Mouse (Mus musculus): ENCODE measurements around the gene Fcmr.

Gene Fcmr

DNA sequence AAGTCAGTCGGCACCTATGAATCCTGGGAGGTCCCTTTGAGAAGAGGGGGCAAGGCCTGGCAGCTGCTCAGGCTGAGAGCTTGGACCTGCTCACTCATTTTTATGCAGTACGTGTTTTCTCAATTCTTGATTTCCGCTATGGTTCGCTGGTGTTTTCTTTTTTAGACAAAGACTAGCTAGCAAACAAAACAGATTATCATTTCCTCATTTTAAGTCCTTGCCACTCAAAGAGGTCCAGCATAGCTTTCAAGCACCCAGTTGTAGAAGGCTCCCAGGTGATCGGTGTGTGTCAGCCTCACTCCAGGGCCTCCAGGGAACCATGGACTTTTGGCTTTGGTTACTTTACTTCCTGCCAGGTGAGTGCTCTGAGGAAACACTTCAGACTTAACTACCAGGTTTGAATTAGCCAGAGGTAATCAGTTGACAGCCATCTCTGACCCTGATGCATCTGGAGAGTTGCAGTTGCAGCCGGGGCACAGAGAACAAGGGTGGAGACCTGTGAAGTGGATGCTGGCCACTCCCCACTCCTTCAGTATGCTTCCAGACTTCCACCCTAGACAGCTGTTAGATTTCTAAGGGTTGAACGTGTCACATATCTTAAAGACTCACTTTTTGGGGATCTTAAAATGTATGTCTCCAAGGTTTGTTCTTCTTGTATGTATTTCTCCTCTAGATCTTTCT lies at the start of gene Fcmr:
Gene Fcmr (plus strand): TSS at position 129 of the 681 bp plus-strand sequence.
- no peak for DNase-seq

DNA sequence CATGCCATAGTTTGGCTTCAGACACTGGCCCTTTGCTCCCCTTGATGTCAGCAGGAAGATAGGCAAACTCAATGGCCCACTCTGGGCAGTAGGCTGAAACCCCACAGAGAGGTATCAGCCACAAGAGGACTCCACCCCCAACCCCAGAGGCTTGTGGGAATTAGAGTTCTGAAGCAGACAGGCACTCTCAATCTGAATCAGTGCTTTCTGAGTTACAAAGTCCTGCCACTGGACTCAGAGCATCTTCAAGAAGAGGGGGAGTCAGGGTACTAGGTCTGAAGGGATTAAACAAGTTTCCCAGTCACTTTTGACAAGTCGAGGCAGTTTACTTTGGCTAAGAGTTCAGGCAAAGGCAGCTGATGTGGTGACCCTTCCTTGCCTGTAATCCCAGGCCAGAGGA lies 45.7 kb upstream of the Fcmr start:
- DNase-seq: no peak

DNA sequence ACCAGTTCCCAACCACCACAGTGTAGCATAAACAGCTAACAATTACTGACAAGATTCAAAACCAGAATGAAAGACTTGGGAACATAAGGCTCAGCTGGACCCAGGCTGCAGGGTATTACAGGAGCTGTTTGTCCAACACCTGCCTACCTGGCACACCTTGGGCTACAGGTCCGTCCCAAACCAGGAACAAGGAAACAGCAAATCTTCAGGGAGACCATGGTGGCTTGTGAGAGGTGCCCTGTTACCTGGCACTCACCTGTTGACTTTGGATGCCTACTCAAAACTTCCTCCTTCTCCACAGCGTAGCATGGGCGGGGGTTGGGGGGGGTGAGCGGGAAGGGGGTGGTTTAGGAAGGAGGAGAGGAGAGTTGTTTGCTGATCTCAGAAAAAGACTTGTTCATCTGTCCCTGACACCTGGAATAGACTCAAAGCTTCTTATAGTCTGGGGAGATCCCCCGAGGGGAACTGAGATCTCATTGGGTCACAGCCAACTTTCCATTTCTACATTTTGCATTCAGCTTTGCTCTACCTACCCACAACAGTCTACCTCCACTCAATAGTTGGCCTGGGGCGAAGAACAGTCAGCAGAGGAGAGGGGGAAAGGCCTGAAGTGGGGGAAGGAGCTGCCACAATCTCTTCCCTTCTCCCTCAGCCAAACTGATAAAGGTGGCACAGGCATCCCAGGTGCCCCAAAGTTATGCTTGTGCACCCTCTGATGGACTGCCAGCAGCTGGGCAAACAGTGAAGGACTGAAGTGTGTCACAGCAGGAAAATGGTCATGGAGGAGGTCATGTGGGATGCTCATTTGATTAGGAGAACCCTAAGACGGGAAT lies 44.9 kb upstream of the Fcmr start:
- peak in 1 of 2 experiments; percentile 39 for DNase-seq

DNA sequence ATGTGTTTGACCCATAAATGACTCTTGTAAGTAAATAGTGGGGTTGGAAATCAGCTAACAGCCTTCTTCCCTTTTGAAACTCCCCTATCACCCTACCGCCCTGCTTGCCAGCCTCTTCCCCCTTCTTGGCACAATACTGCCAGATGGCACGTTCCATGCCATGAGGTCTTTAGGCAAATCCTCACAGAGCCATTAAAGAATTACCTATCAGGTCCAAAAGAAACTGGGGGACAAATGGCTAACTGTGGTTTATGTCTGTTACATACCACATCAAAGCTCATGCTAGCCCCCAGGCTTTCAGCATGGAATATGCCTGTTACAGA lies 44.4 kb upstream of the Fcmr start:
- no peak for DNase-seq

DNA sequence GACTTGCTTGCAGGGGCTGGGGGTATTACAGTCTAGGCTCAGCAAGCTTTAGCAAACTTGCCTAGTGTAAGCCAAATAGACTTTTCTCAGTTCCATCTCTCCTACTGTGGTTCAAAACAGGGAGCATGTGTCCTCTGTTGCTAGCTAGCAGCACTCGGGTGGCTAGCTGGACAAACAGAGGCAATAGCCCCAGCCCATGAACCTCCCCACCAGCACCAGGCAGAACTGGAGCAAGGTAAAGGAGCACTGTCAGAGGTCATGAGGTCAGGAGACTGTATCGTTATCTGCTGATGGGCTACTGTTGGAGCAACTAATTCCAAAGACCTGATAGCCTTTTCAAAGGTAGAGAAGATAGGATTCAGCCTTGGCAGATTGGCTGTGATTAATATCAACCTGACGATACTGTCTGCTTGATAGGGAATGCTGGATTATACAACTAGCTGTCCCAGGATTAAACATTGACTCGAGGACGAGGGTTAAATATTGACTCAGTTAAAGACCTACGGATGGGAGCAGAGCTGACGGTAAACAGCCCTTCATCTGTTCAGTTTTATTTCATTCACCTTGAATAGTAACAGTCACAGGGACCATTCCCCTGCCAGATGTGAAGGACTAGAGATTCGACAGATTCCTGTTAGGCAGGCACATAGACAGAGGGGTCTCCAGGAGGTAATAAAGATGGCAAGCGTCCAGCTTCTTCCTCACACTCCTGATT lies 43.4 kb upstream of the Fcmr start:
- no peak for DNase-seq

DNA sequence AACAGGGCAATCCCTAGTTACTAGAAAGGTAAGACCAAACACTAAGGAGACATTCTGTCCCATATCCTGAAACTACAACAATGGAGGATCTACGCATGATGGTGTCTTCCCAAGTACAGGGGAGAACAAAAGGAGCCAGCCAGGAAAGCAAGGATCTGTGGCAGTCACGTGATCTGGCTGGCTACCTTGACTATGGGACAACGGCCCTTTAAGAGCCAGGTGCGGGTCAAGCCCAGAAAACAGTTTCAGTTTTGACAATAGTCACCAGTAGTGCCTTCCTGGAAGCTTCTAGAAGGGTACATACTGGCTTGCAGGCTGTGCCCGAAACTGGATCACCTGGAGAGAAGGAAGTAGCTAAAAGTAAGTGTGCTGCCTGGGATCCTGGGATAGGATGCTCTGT lies 39.0 kb upstream of the Fcmr start, which contains the start of gene Pigr:
Gene Pigr (plus strand): TSS at position 237 of the 400 bp plus-strand sequence.
- DNase-seq: no peak

DNA sequence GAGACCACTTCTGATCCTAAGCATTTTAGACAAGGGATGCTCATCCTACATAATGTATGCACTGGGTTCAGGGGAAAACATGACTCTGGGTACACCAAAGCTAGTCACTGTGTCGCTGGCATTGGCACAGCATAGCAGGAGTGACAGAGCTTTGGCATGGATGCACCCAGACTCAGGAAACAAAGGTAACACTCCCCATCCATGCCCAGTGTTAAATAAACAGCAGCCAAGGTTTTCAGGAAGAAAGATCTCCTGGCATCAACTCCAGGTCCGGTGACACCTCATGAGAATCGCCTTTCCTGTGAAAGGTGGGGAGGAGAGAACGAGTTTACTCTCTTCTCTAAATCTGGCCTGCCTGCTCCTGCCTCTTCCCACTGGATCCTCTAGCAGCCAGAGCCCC lies 36.8 kb upstream of the Fcmr start:
- no peak for DNase-seq

DNA sequence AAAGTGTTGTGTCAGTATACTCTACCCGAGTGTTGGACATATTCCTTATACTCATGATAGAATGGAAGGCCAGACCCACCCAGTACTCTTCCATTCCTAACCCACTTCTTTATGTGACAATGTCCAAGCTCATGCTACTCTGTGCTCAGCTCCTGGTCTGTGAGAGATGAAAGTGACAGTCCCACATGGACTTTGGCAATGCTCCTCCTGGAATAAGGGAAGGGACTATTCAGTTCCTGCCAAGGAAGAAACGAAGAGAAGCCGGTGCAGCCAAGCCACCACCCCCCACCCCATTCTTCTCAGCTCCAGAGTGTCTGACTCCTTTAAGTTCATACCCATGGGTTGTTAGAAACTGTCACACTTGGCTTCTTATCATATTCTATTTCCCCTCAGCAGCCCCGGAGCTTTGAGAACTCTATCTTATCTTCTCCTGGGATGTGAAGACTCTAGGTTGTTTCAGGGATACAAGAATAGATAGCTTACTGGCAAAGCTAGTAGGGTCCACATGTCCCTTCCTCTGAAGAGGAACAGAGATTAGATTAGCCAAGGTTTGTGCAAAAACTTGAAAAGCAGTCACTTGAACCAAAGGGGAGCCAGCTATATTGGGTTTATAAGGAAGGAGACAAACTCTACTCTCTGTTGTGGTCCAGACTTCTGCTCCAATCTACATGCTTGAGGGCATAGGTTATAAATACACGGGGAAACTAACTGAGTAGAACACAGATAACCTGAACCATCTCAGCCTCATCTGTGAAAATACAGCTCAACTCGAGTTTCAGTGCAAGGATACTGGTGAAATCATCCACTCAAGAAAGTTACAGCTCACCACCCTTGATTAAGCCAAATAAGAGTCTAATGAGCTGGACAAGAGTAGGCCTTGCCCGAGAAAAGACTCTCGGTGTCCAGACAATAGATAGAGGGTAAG lies 35.3 kb upstream of the Fcmr start:
- DNase-seq: no peak

DNA sequence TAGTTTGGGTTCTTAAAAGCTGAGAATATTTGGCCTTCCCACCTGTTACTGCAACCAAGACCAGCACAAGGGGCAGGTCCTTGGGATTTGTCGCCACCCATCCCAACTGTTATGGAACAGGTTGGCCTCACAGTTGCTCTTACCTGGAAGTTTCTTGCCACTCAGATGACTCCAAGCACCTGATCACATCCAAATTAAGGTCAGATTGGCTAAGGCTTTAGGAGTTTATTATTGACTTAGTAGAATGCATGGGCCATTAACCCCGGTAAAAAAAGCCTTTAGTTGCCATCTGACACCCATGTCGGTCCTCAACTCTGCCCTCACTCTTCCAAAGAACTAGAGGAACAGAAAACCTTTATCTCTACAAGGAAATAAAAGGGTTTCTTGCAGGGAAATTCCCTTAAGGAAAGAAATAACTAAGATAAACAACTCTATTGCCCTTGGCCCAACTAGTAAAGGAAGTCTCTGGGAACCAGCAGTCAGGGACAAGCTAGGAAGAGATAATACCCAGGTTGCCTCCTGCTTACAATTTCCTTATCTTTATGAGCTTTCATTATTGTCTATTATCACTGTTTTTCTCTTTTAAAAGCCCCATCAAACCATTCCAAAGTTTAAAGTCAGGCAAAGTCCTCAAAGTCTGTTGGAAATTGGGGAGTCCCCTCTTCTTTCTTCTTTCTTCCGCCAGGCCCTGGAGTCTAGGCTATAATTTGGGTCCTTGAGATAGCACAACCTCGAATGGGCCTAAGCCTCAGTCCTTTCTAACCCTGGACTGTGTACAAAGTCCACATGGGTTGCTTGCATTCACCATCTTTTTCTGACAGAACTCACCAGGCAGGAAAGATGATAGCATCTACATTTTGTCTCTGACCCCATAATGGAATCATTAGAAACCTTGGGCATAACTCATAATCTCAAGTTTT lies 33.0 kb upstream of the Fcmr start:
- no peak for DNase-seq

DNA sequence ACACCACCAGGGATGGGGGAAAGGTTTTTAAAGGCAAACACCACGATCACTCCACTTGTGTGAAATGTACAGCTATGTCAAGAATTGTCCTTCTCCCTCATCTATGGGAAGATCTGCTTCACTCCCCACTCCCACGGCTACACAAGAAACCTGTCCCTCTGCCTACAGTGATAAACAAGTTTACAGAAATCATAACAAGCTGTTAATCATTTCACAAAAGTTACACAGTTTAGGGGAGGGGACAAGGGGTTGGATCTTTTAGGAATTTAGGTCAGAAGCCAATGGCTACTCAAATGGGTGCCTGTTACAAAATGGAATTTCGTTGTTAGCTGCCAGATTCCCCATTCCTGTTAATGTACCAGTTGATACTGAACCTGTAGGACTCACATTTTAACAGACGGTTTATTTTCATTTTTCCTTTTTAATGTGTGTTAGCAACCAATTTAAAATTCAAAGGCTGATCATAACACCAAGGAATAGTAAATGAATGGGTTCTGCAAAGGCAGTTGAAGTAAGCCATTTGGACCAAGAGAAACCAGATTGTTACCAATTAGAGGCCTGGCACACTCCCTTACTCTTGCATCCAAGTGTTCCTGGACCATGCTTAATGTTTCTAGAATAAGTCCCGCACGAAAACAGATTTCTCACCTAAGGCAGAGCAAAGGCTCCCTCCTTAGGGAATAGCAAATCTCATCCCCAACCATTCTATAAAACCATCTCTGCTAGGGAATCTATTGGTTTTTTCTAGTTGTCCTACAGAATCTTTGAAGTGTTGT lies 30.1 kb upstream of the Fcmr start:
- no peak for DNase-seq

DNA sequence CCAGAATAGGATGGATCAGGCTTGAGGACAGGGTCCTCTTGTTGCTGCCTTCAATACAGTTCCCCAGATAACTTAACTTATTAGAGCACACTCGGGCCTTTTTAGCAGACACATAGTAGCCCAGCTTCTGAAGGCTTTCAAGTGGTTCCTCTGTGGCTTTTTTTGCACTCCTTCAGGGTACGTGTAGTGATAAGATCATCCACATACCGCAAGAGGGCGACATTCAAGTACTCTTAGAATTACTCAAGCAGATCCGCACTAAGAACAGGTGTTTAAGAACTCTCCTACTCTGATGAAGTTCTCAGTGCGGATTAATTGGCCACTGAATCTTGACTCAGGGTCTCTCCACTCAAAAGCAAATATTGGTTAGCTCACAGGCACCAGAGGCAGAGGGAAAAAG lies 27.2 kb upstream of the Fcmr start:
- DNase-seq: peak in 1 of 2 experiments; percentile 41

DNA sequence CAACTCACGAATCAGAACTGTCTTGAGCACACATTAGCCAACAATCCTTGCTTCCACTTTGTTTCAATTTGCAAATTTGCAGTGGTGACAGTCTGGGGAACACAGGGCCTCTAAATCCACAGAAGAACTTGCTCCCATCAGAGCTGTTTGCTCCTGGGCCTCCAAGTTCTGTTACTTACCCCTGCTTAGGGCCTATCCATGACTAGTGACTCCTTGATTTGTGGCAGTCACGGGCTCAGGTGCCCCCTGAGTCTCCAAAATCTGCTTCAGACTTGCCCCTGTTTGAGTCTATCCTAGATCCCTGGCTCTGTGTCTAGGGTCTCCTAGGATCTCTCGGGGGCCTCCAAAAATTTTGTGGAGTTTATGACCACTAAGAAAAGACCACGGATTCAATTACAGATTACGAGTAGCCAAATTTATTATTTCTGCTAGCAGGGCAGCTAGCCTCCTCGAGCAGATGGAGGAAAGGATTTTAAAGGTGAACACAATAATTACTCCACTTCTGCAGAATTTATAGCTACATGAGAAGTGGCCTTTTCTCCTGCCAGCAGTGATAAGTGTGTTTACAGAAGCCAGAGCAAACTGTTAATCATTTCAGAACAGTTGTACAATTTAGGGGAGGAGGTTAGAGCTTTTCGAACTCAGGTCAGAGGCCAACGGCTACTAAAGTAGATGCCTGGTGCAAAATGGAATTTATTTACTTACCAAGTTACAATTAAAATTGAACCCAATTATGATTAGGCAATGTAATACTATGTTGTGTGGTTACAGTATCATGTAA lies 24.7 kb upstream of the Fcmr start:
- DNase-seq: no peak

DNA sequence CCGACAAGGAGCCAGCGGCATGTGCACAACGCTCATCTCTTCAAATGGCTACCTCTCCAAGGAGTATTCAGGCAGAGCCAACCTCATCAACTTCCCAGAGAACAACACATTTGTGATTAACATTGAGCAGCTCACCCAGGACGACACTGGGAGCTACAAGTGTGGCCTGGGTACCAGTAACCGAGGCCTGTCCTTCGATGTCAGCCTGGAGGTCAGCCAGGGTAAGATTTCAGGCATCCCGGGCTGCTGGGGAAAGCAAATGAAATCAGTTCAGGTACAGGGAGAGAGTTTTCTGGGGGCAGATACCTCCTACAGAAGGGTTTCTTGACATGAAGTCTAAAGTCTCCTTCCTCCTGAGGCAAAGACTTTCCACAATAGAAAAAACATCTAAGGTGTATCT lies 23.8 kb upstream of the Fcmr start:
- DNase-seq: no peak

DNA sequence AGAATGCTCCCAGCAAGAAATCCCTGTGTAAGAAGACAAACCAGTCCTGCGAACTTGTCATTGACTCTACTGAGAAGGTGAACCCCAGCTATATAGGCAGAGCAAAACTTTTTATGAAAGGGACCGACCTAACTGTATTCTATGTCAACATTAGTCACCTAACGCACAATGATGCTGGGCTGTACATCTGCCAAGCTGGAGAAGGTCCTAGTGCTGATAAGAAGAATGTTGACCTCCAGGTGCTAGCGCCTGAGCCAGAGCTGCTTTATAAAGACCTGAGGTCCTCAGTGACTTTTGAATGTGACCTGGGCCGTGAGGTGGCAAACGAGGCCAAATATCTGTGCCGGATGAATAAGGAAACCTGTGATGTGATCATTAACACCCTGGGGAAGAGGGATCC lies 21.0 kb upstream of the Fcmr start:
- DNase-seq: no peak

DNA sequence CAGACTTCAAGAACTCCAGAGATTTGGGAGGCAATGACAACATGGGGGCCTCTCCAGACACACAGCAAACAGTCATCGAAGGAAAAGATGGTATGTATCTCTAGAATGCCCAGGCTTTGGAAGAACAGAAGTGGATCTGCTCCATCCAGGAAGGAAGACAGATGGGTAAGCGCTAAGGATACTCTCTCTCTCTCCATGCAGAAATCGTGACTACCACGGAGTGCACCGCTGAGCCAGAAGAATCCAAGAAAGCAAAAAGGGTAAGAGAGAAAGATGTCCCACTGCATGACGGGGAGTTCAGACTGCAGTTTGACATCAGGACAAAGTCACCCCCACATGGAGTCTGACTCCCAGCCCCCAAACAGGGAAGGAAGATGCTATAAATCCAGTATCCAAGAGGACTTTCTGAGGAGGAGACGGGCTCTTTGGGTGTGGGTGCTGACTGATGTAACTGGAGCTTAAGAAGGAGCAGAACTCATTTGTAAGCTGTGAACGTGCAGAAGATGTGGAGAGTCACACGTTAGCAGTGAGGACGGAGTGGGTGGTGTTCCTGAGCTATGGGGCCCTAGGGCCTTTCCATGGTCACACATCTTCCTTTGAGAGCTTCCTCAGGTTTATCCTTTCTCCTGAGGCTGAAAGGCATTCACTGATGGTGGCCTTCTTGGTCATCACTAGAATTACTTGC lies 15.8 kb upstream of the Fcmr start:
- DNase-seq: no peak

DNA sequence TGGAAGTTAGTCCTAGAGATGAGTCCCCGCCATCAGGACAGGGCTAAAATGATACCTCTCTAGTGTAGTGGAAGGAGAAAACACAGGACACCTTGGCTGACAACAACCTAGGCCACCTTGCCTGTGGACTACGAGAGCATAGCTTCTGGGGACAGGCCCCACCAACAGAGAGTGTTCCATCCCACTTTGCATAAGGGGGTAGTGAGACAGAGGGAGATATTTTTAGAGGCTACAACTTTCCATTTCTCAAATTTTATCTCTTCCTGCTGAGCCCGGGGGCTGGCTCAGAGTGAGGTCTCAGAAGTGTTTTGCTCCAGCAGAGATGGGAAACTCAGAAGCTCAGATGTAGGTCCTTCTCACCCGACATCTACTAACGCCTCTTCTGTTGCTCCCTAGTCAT lies 15.1 kb upstream of the Fcmr start:
- DNase-seq: no peak

DNA sequence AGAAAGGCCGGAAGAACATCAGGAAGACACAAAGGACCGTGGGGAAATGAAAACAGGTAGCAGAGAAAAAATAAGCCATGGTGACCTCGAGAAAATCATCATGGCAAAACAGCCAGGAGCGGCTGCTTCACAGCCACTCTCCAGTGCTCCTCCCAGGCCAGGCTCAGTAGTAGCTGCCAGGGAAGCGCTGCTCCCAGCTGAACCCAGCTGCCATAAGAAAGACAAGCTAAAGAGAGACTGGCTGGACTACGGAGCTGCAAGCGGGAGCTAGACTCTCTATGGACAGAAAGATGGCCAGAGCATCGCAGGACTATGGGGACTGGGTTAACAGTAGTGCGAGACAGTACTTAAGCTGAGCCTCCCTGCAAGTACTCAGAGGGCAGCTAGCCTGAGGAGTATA lies 10.7 kb upstream of the Fcmr start:
- DNase-seq: no peak

DNA sequence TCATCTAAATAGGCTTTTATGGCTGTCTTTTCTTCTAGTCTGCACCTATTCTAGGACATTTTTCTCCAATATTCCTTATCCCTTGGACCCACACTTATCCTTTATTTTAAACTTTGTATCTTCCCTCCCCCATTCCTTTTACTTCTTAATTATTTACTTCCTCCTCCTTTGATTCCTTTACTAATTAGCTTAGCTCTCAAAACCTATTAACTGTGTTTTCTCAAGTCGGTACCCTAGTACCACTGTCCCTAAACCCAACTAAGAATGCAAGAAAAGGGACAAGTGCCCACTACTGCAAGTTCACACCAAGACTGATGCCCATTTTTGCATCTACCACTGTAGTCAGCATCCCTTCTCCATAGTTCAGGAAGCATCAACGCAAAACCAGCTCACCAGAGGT lies 9.7 kb upstream of the Fcmr start:
- DNase-seq: no peak

DNA sequence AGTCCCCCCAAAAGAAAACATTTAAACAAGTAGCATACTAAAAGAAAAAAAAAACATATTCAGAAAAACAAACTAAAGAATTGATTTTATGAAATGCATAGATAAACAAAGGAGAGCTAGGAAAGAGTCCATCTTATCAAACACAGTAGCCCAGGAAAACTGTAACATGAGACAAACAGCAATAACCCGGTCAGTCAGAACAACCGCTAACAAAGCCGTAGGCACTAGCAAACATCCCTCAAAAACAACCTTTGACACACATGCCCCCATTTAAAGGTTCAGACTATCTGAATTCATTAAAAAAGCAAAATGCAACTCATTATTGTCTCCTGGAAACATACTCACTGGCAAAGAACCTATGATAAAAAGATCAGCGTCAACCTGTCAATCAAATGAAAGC lies 8.0 kb upstream of the Fcmr start:
- DNase-seq: no peak

Measured in lung, postnatal 4 days (tissue).